Mouse (Mus musculus) stomach, postnatal 0 days (tissue): Measurements from ENCODE around the gene Akap13.

Experiments used
- CTCF ChIP-seq: IDR thresholded peaks from 2 replicates; pipeline ENCODE4 v1.5.1; 2016; ENCODE audit warnings: antibody characterized with exemption, low read depth, mild to moderate bottlenecking, moderate library complexity
- EP300 ChIP-seq: optimal IDR thresholded peaks from 2 replicates; pipeline ENCODE3; 2016; ENCODE audit warnings: antibody characterized with exemption

DNA sequence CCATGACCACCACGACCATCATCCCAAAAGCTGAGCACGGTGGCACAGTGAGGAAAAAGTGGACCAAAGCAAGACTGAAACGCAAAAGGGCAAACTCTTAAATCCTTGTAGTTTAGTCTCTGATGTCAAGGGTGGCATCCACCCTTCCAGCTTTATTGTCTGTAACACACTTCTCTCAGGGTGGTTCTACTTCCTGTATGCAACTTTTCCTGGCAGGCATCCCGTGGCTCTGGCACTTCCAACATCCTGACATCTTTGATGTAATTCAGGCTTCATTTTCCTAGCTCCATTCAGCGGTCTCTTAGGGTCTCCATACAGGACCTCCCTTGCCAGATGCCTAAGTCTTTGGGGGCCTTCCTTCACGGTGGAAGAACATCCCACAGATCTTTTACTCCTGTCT lies 122.0 kb downstream of the Akap13 start:
- TF ChIP-seq EP300 (no peak), CTCF (no peak)
